Mouse (Mus musculus): Measurements from ENCODE around the gene Aldh16a1. TPM values are rescaled to one million over a fixed set of nuclear protein-coding genes. Genes with fewer than 3 reads are reported as not detected.
"Not testable (repeated sequence)": the region's sequence is repeated elsewhere in the genome, so short reads cannot be mapped to it uniquely, and the experiment has no call there.

The Aldh16a1 gene
- polyA plus RNA-seq, 1 experiment: 97.2 TPM

- no peak for TF ChIP-seq CTCF (IDR thresholded peaks at IDR 0.05; ENCODE audit: borderline replicate concordance, control insufficient read depth, extremely low read depth, insufficient read depth, low read length, poor library complexity)
- TF ChIP-seq POLR2A (IDR thresholded peaks at IDR 0.05; ENCODE audit: control insufficient read depth, extremely low read depth, insufficient read depth, low read length, poor library complexity): no peak
- H3K36me3 ChIP-seq (ENCODE audit: control insufficient read depth, insufficient read depth, low read length): no peaks in the 10 kb centered on the region
- H3K27ac ChIP-seq (ENCODE audit: control insufficient read depth, insufficient read depth, low read length): no peak overlapping the region
- no peak for DNase-seq
- no peak overlapping the region for H3K4me3 ChIP-seq (ENCODE audit: control insufficient read depth, insufficient read depth, low read length)
- H3K4me1 ChIP-seq (replicated peaks; ENCODE audit: control insufficient read depth, insufficient read depth, low read length): no peaks in the 10 kb centered on the region; the same call in 1 of the 2 replicates
- 94% methylated on average over 8 of the region's 8 CpGs for WGBS
- H3K27me3 ChIP-seq (ENCODE audit: control insufficient read depth, insufficient read depth, low read length): no peaks in the 10 kb centered on the region
Observed at GRCm38 (mm10) chr7:45098541-45099240, 55.7 kb downstream of the Aldh16a1 start.

GRCm38 (mm10) chr7:45097479-45097878 is 56.9 kb downstream of the Aldh16a1 start:
- H3K27ac ChIP-seq (ENCODE audit: control insufficient read depth, insufficient read depth, low read length): no peak overlapping the region
- H3K27me3 ChIP-seq (ENCODE audit: control insufficient read depth, insufficient read depth, low read length): no peaks in the 10 kb centered on the region
- no peak overlapping the region for H3K4me3 ChIP-seq (ENCODE audit: control insufficient read depth, insufficient read depth, low read length)
- DNase-seq: no peak
- 22% methylated on average over 6 of the region's 6 CpGs for WGBS
- TF ChIP-seq CTCF (IDR thresholded peaks at IDR 0.05; ENCODE audit: borderline replicate concordance, control insufficient read depth, extremely low read depth, insufficient read depth, low read length, poor library complexity): no peak
- no peak for TF ChIP-seq POLR2A (IDR thresholded peaks at IDR 0.05; ENCODE audit: control insufficient read depth, extremely low read depth, insufficient read depth, low read length, poor library complexity)
- peaks cover 5% of the 10 kb centered on the region; the same call in 1 of the 2 replicates for H3K4me1 ChIP-seq (replicated peaks; ENCODE audit: control insufficient read depth, insufficient read depth, low read length)
- H3K36me3 ChIP-seq (ENCODE audit: control insufficient read depth, insufficient read depth, low read length): no peaks in the 10 kb centered on the region

- 96% methylated on average over 14 of the region's 14 CpGs for WGBS
Observed at GRCm38 (mm10) chr7:45095965-45096364, 58.4 kb downstream of the Aldh16a1 start.

GRCm38 (mm10) chr7:45095367-45095766 is 59.0 kb downstream of the Aldh16a1 start:
- TF ChIP-seq POLR2A (IDR thresholded peaks at IDR 0.05; ENCODE audit: control insufficient read depth, extremely low read depth, insufficient read depth, low read length, poor library complexity): no peak
- H3K4me3 ChIP-seq (ENCODE audit: control insufficient read depth, insufficient read depth, low read length): no peak overlapping the region
- no peak for DNase-seq
- no peak overlapping the region for H3K27ac ChIP-seq (ENCODE audit: control insufficient read depth, insufficient read depth, low read length)
- 92% methylated on average over 6 of the region's 6 CpGs for WGBS
- H3K27me3 ChIP-seq (ENCODE audit: control insufficient read depth, insufficient read depth, low read length): peaks cover 10% of the 10 kb centered on the region
- no peaks in the 10 kb centered on the region for H3K36me3 ChIP-seq (ENCODE audit: control insufficient read depth, insufficient read depth, low read length)
- H3K4me1 ChIP-seq (replicated peaks; ENCODE audit: control insufficient read depth, insufficient read depth, low read length): peaks cover 20% of the 10 kb centered on the region

More at GRCm38 (mm10) chr7:45095965-45096364, 58.4 kb downstream of the Aldh16a1 start:
- H3K27me3 ChIP-seq (ENCODE audit: control insufficient read depth, insufficient read depth, low read length); H3K27ac ChIP-seq (ENCODE audit: control insufficient read depth, insufficient read depth, low read length); H3K4me3 ChIP-seq (ENCODE audit: control insufficient read depth, insufficient read depth, low read length); H3K36me3 ChIP-seq (ENCODE audit: control insufficient read depth, insufficient read depth, low read length); DNase-seq: not testable (repeated sequence)
- peaks cover 18% of the 10 kb centered on the region for H3K4me1 ChIP-seq (replicated peaks; ENCODE audit: control insufficient read depth, insufficient read depth, low read length)

GRCm38 (mm10) chr7:45094121-45094520 is 60.3 kb downstream of the Aldh16a1 start:
- H3K4me1 ChIP-seq (replicated peaks; ENCODE audit: control insufficient read depth, insufficient read depth, low read length): peaks cover 20% of the 10 kb centered on the region
- TF ChIP-seq CTCF (IDR thresholded peaks at IDR 0.05; ENCODE audit: borderline replicate concordance, control insufficient read depth, extremely low read depth, insufficient read depth, low read length, poor library complexity) (no peak), POLR2A (IDR thresholded peaks at IDR 0.05; ENCODE audit: control insufficient read depth, extremely low read depth, insufficient read depth, low read length, poor library complexity) (no peak)
- H3K27ac ChIP-seq (ENCODE audit: control insufficient read depth, insufficient read depth, low read length): no peak overlapping the region
- H3K4me3 ChIP-seq (ENCODE audit: control insufficient read depth, insufficient read depth, low read length): no peak overlapping the region
- no peak for DNase-seq
- WGBS: 91% methylated on average over 7 of the region's 7 CpGs
- H3K27me3 ChIP-seq (ENCODE audit: control insufficient read depth, insufficient read depth, low read length): peaks cover 10% of the 10 kb centered on the region
- no peaks in the 10 kb centered on the region for H3K36me3 ChIP-seq (ENCODE audit: control insufficient read depth, insufficient read depth, low read length)

GRCm38 (mm10) chr7:45093516-45093905 is 60.9 kb downstream of the Aldh16a1 start:
- H3K27me3 ChIP-seq (ENCODE audit: control insufficient read depth, insufficient read depth, low read length): peaks cover 10% of the 10 kb centered on the region
- no peak overlapping the region for H3K4me3 ChIP-seq (ENCODE audit: control insufficient read depth, insufficient read depth, low read length)
- TF ChIP-seq POLR2A (IDR thresholded peaks at IDR 0.05; ENCODE audit: control insufficient read depth, extremely low read depth, insufficient read depth, low read length, poor library complexity): no peak
- no peak for TF ChIP-seq CTCF (IDR thresholded peaks at IDR 0.05; ENCODE audit: borderline replicate concordance, control insufficient read depth, extremely low read depth, insufficient read depth, low read length, poor library complexity)
- WGBS: 56% methylated on average over 17 of the region's 18 CpGs
- H3K4me1 ChIP-seq (replicated peaks; ENCODE audit: control insufficient read depth, insufficient read depth, low read length): peaks cover 20% of the 10 kb centered on the region
- no peaks in the 10 kb centered on the region for H3K36me3 ChIP-seq (ENCODE audit: control insufficient read depth, insufficient read depth, low read length)
- no peak for DNase-seq
- H3K27ac ChIP-seq (ENCODE audit: control insufficient read depth, insufficient read depth, low read length): no peak overlapping the region
